Mouse (Mus musculus): ENCODE measurements at regions not wholly inside any gene's neighbourhood (a gene's known extent, or its start where the extent isn't known, plus 50 kb on each side); places are given as distances from the start of the nearest gene placed in this dataset.

DNA sequence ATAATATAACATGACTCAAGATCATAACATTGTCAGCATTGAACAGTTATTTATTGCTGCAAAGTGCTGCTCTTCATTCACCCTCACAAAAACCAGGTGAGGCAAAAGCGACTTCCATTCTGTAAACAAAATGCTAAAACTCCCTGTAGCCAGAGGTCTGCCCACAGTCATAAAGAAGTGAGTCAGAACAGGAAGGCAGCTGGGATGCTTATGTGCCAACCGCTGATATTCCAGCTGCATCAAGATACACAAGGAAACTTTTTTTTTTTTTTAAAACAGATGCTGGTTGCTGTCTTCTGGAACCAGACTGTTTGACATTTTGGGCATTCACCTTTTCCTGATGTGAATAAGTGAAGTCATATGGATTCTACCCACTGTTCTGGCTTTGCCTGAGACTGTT lies 260.7 kb downstream of the 1700064H15Rik start:
- DNase-seq = no peak

All from lung, postnatal 36 days (tissue).